In genomic region chr6:50304949-50305491, GRCm38 (mm10) we compare ENCODE assay signal across 8 mouse cellular contexts. TPM values are rescaled to one million over a fixed set of nuclear protein-coding genes. Genes with fewer than 3 reads are reported as not detected.
DNase-seq lines count a peak whose midpoint lies in the region.

No protein-coding gene starts in this region.

- DNase-seq in CD4-positive, CD25-positive, alpha-beta regulatory T cell, adult 2 months (ENCODE audit: low read depth, low spot score) = peak; percentile 81
- peak; percentile 89 for DNase-seq in adipocyte (ENCODE audit: low spot score)
- DNase-seq in embryo, embryonic 10 days (ENCODE audit: low spot score) = peak; percentile 83
- peak; percentile 76 for DNase-seq in heart, adult 8-10 months (ENCODE audit: low spot score)
- peak; percentile 87 to 89 for DNase-seq in kidney, postnatal 4 days
- peak; percentile 68 to 73 for DNase-seq in lung, adult 18-20 months
- DNase-seq in retina, adult 2 months (ENCODE audit: low read depth, low spot score) = peak; percentile 37
- DNase-seq in thymus, postnatal 25 days = peak; percentile 72

RNA-seq across cellular contexts. Expression of gene Gsdme, which starts 41.4 kb away (rescaled TPM):
- total RNA-seq in heart, adult 8-10 months (2022) = under 1 TPM; 0.27 to 0.75 (median 0.55) TPM

Comparison
In these comparisons a context has a peak if more than half of its experiments do, and no peak if none do; other contexts are left out.
1. Peak in every context shown above with its lines: DNase-seq.
2. DNase-seq: peak in every context shown above with its lines; median percentile 89 in adipocyte; 88 in kidney, postnatal 4 days; 83 in embryo, embryonic 10 days; 81 in CD4-positive, CD25-positive, alpha-beta regulatory T cell, adult 2 months; 76 in heart, adult 8-10 months; 72 in thymus, postnatal 25 days; 70 in lung, adult 18-20 months; 37 in retina, adult 2 months.